Mouse (Mus musculus) spleen, adult 2 months (tissue): ENCODE data around the gene Ocln.

Experiments used
- CTCF ChIP-seq: fragments of 200-500 bp; IDR thresholded peaks from 2 replicates; pipeline ENCODE4 v1.5.1; 2011; ENCODE audit warnings: mild to moderate bottlenecking, inconsistent platforms; ENCODE audit not compliant: insufficient read depth, insufficient read length, insufficient replicate concordance; ENCODE audit errors: extremely low read depth
- POLR2A ChIP-seq: fragments of 200-500 bp; IDR thresholded peaks from 2 replicates; pipeline ENCODE4 v1.6.1; 2011; ENCODE audit warnings: low read depth, low read length, inconsistent platforms

- no peak for TF ChIP-seq CTCF
- no peak for TF ChIP-seq POLR2A
Measured at GRCm38 (mm10) chr13:100581701-100582100, 29.2 kb upstream of the Ocln start.
